Mouse (Mus musculus): ENCODE data around the gene Zdhhc13. TPM values are rescaled to one million over a fixed set of nuclear protein-coding genes. Genes with fewer than 3 reads are reported as not detected.

Gene Zdhhc13
- polyA plus RNA-seq (2015; fragmentation: Illumina TruSeq; extraction: RNeasy Lipid Tissue Mini Kit (QIAGEN cat#74804); ENCODE audit: insufficient read depth, low replicate concordance), result 48.1 TPM

GRCm38 (mm10) chr7:48788851-48789572 is at the start of gene Zdhhc13:
Gene Zdhhc13 (plus strand): TSS chr7:48789003.

GRCm38 (mm10) chr7:48847820-48848650 is 59.2 kb downstream of the Zdhhc13 start, which contains the start of gene Csrp3:
Gene Csrp3 (minus strand): TSS chr7:48848033.

Other genes starting within 250 kb of the Zdhhc13 start
- gene Mrgprb2, start 230.9 kb upstream of the Zdhhc13 start, polyA plus RNA-seq (2015; fragmentation: Illumina TruSeq; extraction: RNeasy Lipid Tissue Mini Kit (QIAGEN cat#74804); ENCODE audit: insufficient read depth, low replicate concordance), result not detected
- not detected for gene Mrgprb3, start 145.2 kb upstream of the Zdhhc13 start, polyA plus RNA-seq (2015; fragmentation: Illumina TruSeq; extraction: RNeasy Lipid Tissue Mini Kit (QIAGEN cat#74804); ENCODE audit: insufficient read depth, low replicate concordance)
- 0.30 TPM for gene Csrp3, start 59.0 kb downstream of the Zdhhc13 start, polyA plus RNA-seq (2015; fragmentation: Illumina TruSeq; extraction: RNeasy Lipid Tissue Mini Kit (QIAGEN cat#74804); ENCODE audit: insufficient read depth, low replicate concordance)
- 7.0 TPM for gene E2f8, start 92.6 kb downstream of the Zdhhc13 start, polyA plus RNA-seq (2015; fragmentation: Illumina TruSeq; extraction: RNeasy Lipid Tissue Mini Kit (QIAGEN cat#74804); ENCODE audit: insufficient read depth, low replicate concordance)
- gene Nav2, start 119.7 kb downstream of the Zdhhc13 start, polyA plus RNA-seq (2015; fragmentation: Illumina TruSeq; extraction: RNeasy Lipid Tissue Mini Kit (QIAGEN cat#74804); ENCODE audit: insufficient read depth, low replicate concordance), result 2.6 TPM